Mouse (Mus musculus) bone marrow, adult 2 months (tissue): ENCODE data around the gene Nav2.

Experiments used
- CTCF ChIP-seq: fragments of 200-500 bp; IDR thresholded peaks from 2 replicates; pipeline ENCODE4 v1.5.1; 2011; ENCODE audit warnings: low read length, control low read depth; ENCODE audit not compliant: control insufficient read depth, insufficient read depth
- POLR2A ChIP-seq: fragments of 200-500 bp; IDR thresholded peaks from 2 replicates; pipeline ENCODE4 v1.6.1; 2011; ENCODE audit warnings: low read depth, mild to moderate bottlenecking, control low read depth, low read length, borderline replicate concordance; ENCODE audit not compliant: control insufficient read depth

DNA sequence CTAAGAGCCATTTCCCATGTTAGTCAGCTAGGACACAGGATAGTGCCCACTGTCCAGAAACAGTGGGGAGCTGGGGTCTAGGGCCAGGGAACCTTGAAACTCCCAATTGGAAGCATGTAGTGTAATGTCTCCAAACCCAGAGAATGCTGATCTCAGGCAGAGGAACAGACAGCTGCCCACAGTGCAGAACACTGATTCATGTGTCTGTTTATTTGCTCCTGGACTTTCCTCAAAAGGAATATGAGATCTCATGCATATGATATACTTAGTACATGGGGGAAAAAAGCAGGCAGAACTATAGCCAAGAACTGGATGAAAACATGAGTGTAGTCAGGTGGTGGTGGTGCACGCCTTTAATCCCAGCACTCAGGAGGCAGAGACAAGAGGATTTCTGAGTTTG lies 297.0 kb downstream of the Nav2 start:
- TF ChIP-seq CTCF (no peak), POLR2A (no peak)
